Mouse (Mus musculus) gastrocnemius, postnatal 10 days (tissue): ENCODE measurements around the gene Gm21974. TPM values are rescaled to one million over a fixed set of nuclear protein-coding genes. Genes with fewer than 3 reads are reported as not detected.
"Not testable (repeated sequence)": the region's sequence is repeated elsewhere in the genome, so short reads cannot be mapped to it uniquely, and the experiment has no call there.

Source experiments
- DNase-seq: peaks from one replicate; pipeline ENCODE4 v3.0.0; 2021; ENCODE audit warnings: mixed read lengths
- total RNA-seq, 2 experiments: library from RNA; stranded (reverse); gene quantifications; 2 replicates each; pipeline ENCODE4 v1.2.3; 2021

Gm21974 gene
- total RNA-seq, 2 experiments from 2014 or later: not detected

DNA sequence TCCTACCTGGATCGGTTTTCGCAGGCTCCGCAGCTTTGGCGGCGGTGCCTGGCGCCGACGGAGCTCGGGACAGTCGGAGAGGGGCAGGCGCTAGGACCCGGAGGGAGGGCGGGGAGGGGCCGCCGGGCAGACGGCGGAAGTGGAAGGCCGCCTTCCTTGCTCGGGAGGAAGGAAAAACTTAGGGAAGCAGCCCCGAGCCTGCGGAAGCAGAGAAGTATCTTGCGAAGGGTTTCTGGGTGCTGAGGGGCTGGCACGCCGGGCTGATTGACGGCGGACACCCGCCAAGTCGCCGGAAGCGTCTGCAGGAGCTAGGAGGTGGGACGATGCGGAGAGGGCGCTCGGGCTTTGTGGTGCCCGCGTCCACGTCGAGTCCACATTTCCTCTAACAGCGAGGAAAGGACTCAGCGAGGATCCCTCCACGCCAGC is 19.2 kb downstream of the Gm21974 start, which contains the start of gene Zfp646:
TSS of gene Zfp646 (plus strand) at position 181 of the 426 bp plus-strand sequence.
- DNase-seq: peak; percentile 73

DNA sequence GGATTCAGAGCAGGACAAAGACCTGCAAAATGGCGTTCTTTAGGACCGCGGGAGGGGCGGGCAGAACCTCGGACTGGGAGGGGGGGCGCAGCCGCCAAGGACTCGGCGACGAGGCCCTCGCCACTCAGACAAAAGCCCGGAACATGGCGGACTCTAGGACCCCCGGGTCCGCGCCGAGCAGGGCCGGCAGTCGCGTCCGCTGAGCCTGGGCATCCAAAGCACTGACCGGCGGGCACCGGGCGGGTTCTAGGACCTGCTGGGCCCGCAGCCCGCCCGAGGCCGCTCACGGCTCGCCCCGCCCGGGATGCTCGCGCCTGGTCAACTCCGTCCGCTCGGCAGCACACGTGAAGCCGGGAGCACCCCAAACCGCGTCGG is 19.6 kb downstream of the Gm21974 start:
- DNase-seq: peak; percentile 91

GRCm38 (mm10) chr7:127874812-127875626 is 20.2 kb downstream of the Gm21974 start:
- no peak for DNase-seq

DNA sequence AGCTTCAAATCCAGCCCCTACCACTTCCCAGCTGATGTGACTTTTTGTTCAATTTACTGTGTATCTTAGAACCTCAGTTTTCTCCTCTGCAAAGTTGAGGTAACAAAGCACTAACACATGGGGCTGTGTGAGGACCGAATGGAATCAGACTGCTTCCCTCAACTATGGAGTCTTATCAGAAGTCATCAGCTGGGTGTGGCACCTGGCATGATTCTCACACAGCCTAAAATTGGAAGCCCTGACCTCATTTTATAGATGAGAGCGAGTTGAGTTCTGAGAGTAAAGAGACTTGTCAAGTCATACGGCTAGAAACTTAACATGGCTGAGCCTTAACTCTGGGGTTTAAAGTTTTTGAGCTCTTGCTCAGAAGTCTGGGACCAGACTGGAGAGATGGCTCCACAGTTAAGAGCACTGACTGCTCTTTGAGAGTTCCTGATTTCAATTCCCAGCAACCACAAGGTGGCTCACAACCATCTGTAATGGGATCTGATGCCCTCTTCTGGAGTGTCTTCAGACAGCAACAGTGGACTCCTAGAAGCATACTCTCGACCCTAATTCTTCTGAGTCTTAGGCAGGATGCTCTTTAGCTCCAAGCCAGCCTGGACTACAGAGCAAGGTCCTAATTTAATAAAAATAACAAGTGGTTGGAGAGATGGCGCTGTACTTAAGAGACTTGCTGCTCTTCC is 25.0 kb downstream of the Gm21974 start:
- DNase-seq: no peak

- peak; percentile 34 for DNase-seq
These were observed 26.0 kb downstream of the Gm21974 start for GRCm38 (mm10) chr7:127869149-127869810.

- no peak for DNase-seq
These were observed 27.6 kb downstream of the Gm21974 start for GRCm38 (mm10) chr7:127867641-127868040.

GRCm38 (mm10) chr7:127866434-127866833 is 28.8 kb downstream of the Gm21974 start:
- DNase-seq: no peak

- no peak for DNase-seq
These were observed 37.0 kb downstream of the Gm21974 start for GRCm38 (mm10) chr7:127858258-127858657.

DNA sequence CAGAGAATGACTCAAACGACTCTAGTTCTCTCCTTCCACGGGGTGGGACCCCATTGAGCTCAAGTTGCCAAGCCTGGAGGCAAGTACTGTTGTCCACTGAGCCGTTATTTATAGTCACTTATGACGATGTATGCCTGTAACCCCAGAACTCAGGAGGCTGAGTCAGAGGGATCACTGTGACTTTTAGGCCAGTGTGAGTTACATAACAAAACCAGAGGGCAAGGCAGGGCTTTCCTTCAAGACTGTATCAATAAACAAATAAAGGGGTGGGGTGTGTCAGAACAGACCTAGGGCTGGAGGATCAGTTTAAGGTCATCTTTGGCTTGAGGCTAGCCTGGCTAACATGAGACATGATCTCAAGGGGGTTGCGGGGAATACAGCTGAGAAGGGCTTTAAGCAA is 44.3 kb downstream of the Gm21974 start:
- no peak for DNase-seq

DNA sequence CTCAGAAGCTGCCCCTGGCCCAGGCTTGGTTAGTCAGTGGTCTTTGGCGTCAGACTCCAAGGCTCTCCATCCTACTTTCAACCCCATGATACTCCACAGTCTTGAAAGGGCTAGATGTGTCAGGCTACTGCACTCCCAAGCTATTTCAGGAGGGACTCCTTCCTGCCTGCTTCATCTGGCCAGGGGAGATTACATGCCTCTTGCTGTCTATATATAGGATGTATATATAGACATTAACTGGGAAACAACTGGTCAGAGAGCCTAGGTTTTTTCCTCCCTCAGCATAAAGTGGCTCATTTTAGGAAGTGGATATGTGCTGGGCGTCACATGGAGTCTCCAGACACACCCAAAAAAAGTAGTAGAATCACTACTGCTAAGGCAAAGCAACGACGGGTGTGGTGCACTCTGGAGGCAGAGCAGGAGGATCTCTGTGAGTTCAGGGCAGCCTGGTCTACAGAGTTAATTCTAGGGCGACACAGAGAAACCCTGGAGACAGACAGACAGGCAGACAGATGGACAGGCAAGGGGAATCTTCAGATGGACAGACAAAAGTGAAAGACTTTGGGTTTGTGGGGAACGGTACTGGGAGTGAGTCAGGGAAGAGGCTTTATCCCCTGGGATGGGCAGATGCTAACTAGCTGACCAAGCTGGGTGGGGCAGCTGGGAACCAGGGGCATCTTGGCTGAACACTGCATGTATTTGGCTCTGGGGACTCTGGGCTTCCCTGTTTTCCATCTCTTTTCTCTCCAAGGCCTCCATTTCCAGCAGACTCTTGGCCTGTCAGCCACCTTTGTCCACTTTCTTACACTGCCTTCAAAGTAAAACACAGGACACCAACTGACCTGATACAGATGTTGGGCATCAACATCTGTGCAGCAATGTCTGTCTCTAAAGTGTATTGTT is 45.0 kb downstream of the Gm21974 start:
- DNase-seq: no peak

- peak; percentile 75 for DNase-seq
These were observed 53.1 kb downstream of the Gm21974 start for GRCm38 (mm10) chr7:127842001-127842718.

- DNase-seq: peak; percentile 94
These were observed 53.8 kb downstream of the Gm21974 start for GRCm38 (mm10) chr7:127841340-127842000.

- peak; percentile 49 for DNase-seq
These were observed 54.4 kb downstream of the Gm21974 start for GRCm38 (mm10) chr7:127840886-127841285.

DNA sequence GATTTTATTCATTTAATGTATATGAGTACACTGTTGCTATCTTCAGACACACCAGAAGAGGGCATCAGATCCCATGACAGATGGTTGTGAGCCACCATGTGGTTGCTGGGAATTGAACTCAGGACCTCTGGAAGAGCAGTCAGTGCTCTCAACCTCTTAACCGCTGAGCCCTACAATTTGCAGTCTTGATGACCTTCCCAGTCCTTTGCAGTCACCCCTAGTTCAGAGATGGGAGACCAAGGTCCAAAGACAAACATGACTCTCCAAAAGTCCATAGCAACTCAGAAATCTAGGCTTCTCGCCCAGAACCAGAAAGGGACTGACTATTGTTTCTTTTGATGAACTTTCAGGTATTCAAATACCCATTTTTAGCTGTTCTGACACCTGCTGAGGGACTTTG is 55.2 kb downstream of the Gm21974 start:
- not testable (repeated sequence) for DNase-seq

DNA sequence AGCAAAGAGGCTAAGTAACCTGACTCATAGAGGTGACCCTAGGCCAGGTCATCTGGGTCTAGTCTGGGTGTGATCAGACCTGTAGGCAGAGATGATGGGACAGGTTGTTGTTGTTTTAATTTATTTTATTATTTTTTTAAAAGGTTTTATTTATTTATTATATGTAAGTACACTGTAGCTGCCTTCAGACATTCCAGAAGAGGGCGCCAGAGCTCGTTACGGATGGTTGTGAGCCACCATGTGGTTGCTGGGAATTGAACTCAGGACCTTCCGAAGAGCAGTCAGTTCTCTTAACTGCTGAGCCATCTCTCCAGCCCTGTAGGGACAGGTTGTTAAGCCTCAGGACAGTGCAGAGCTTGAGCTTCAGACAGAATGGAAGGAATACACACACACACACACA is 57.4 kb downstream of the Gm21974 start:
- not testable (repeated sequence) for DNase-seq

DNA sequence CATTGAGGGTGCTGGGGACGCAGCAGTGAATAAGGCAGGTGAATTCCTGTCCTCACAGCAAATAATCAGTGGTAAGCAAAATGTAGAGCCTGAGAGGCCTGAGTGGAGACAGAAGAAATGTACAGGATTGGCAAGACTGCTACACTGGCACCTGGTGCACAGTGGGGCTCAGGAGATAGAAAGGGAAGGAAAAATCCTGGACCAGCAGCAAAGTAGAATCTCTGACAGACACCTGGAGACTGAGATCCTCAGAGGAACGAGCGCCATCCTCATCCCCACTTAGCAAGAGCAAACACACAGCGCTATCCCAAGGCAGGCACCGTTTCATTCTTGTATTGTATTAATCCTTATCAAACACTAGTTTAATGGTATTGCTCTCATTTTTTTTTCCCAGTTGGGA is 57.8 kb downstream of the Gm21974 start:
- DNase-seq: no peak
